Mouse (Mus musculus) midbrain, postnatal 0 days (tissue): ENCODE measurements around the gene Itpr2. TPM values are rescaled to one million over a fixed set of nuclear protein-coding genes. Genes with fewer than 3 reads are reported as not detected.

ENCODE experiments used
- ATAC-seq: fragments of 200-750 bp; cut with Nextera tagmentation; 2 replicates; pipeline ENCODE4 v1.8.0; 2017; ENCODE audit warnings: moderate number of reproducible peaks, mild to moderate bottlenecking, moderate TSS enrichment, moderate library complexity; ENCODE audit not compliant: low FRiP score
- DNase-seq: peaks from one replicate; pipeline ENCODE4 v3.0.0-alpha.2; 2015; ENCODE audit warnings: low spot score
- H3K27ac ChIP-seq: fragments of 300-500 bp; sonication (generic); 2 replicates; pipeline ENCODE4 v1.5.1; 2014; ENCODE audit warnings: low read depth, mild to moderate bottlenecking, low read length, mixed read lengths
- H3K27me3 ChIP-seq: fragments of 300-500 bp; sonication (generic); 2 replicates; pipeline ENCODE4 v1.6.1; 2014; ENCODE audit warnings: low read length, control low read depth, mixed read lengths; ENCODE audit not compliant: insufficient read depth
- H3K36me3 ChIP-seq: fragments of 300-500 bp; sonication (generic); 2 replicates; pipeline ENCODE4 v1.6.1; 2014; ENCODE audit warnings: low read length, control low read depth, mixed read lengths; ENCODE audit not compliant: insufficient read depth
- H3K4me1 ChIP-seq: fragments of 300-500 bp; sonication (generic); 2 replicates; pipeline ENCODE4 v1.6.1; 2014; ENCODE audit warnings: mild to moderate bottlenecking, control low read depth, antibody characterized with exemption, low read length, mixed read lengths; ENCODE audit not compliant: insufficient read depth
- H3K4me2 ChIP-seq: fragments of 300-500 bp; sonication (generic); 2 replicates; pipeline ENCODE4 v1.6.1; 2014; ENCODE audit warnings: low read depth, mild to moderate bottlenecking, low read length, mixed read lengths; ENCODE audit not compliant: poor library complexity, severe bottlenecking
- H3K4me3 ChIP-seq: fragments of 300-500 bp; sonication (generic); 2 replicates; pipeline ENCODE4 v1.5.1; 2014; ENCODE audit warnings: low read depth, mild to moderate bottlenecking, low read length, moderate library complexity
- H3K9ac ChIP-seq: fragments of 300-500 bp; sonication (generic); replicated peaks from 2 replicates; pipeline ENCODE4 v1.6.1; 2014; ENCODE audit warnings: mild to moderate bottlenecking, low read length, moderate library complexity, mixed read lengths; ENCODE audit not compliant: poor library complexity, severe bottlenecking
- H3K9me3 ChIP-seq: fragments of 300-500 bp; sonication (generic); 2 replicates; pipeline ENCODE4 v1.6.1; 2016; ENCODE audit warnings: low read length, control low read depth
- CTCF ChIP-seq: IDR thresholded peaks from 2 replicates; pipeline ENCODE4 v1.5.1; 2016; ENCODE audit warnings: antibody characterized with exemption, mild to moderate bottlenecking
- WGBS: fragments of 180-500 bp; shearing (Covaris S2); extraction: QIAGEN DNeasy Blood & Tissue Kit; methylation state at CpG from one replicate; pipeline ENCODE4 v1.1.7; 2014; 5-methylcytosine and 5-hydroxymethylcytosine counted together
- polyA plus RNA-seq: library from polyadenylated mRNA; unstranded; fragments of >200 nt; fragmentation: Nextera tagmentation; extraction: Ambion mirVana; gene quantifications from 2 replicates; pipeline ENCODE4 v1.2.1, GENCODE M21; 2015
- total RNA-seq: library from RNA; depleted of rRNA; stranded (reverse); fragments of >200 nt; gene quantifications from 2 replicates; pipeline ENCODE4 v1.2.3, GENCODE M21; 2014

Gene Itpr2
- total and polyA plus RNA-seq, 2 experiments from 2014 or later, result 9.1 to 15.9 TPM

GRCm38 (mm10) chr6:146501316-146501865, 632 bp downstream of the Itpr2 start:
- Histone ChIP-seq H3K4me1 (peaks cover 6% of the 10 kb centered on the region; the same call in 1 of the 2 replicates), H3K4me2 (peak overlapping the region; percentile 98), H3K4me3 (peak overlapping the region; percentile 56), H3K9me3 (no peaks in the 10 kb centered on the region), H3K27me3 (peaks cover 13% of the 10 kb centered on the region; the same call in 1 of the 2 replicates), H3K27ac (peak overlapping the region; percentile 57), H3K36me3 (no peaks in the 10 kb centered on the region), H3K9ac (peak overlapping the region; percentile 44)
- no peak for TF ChIP-seq CTCF
- 1% methylated on average over 29 of the region's 30 CpGs for WGBS
- DNase-seq (peak; percentile 17), ATAC-seq (peak; percentile 53)

- H3K27me3 ChIP-seq, result peaks cover 13% of the 10 kb centered on the region; the same call in 1 of the 2 replicates
- H3K4me2 ChIP-seq, result peak overlapping the region; percentile 98
- H3K9me3 ChIP-seq, result no peaks in the 10 kb centered on the region
- H3K4me3 ChIP-seq, result peak overlapping the region; percentile 56; the same call in 1 of the 2 replicates
- no peaks in the 10 kb centered on the region for H3K36me3 ChIP-seq
- no peak for TF ChIP-seq CTCF
- ATAC-seq, result no peak
- H3K4me1 ChIP-seq, result peaks cover 6% of the 10 kb centered on the region; the same call in 1 of the 2 replicates
- H3K27ac ChIP-seq, result no peak overlapping the region
- WGBS, result 75% methylated on average over 5 of the region's 5 CpGs
- DNase-seq, result no peak
- no peak overlapping the region for H3K9ac ChIP-seq
Observed at GRCm38 (mm10) chr6:146500771-146501170, 1.3 kb downstream of the Itpr2 start.

- no peak for TF ChIP-seq CTCF
- DNase-seq (no peak), ATAC-seq (no peak)
Observed at GRCm38 (mm10) chr6:146500206-146500605, 1.8 kb downstream of the Itpr2 start.

GRCm38 (mm10) chr6:146499566-146499965, 2.5 kb downstream of the Itpr2 start:
- ATAC-seq (no peak), DNase-seq (no peak)
- TF ChIP-seq CTCF, result no peak

More at GRCm38 (mm10) chr6:146500206-146500605, 1.8 kb downstream of the Itpr2 start:
- Histone ChIP-seq H3K9ac (no peak overlapping the region), H3K4me2 (0 out of 2 replicates have a peak overlapping the region, but pooled peaks have one; percentile 28), H3K27me3 (peaks cover 13% of the 10 kb centered on the region; the same call in 1 of the 2 replicates), H3K9me3 (no peaks in the 10 kb centered on the region), H3K27ac (no peak overlapping the region), H3K4me1 (peaks cover 6% of the 10 kb centered on the region; the same call in 1 of the 2 replicates), H3K36me3 (no peaks in the 10 kb centered on the region), H3K4me3 (no peak overlapping the region)
- 83% methylated on average over 6 of the region's 6 CpGs for WGBS

GRCm38 (mm10) chr6:146498416-146498815, 3.6 kb downstream of the Itpr2 start:
- H3K4me3 ChIP-seq, result no peak overlapping the region
- DNase-seq (no peak), ATAC-seq (no peak)
- peaks cover 6% of the 10 kb centered on the region; the same call in 1 of the 2 replicates for H3K27me3 ChIP-seq
- H3K36me3 ChIP-seq, result no peaks in the 10 kb centered on the region
- WGBS, result 85% methylated on average over 3 of the region's 3 CpGs
- H3K27ac ChIP-seq, result no peak overlapping the region
- no peak for TF ChIP-seq CTCF
- H3K9me3 ChIP-seq, result no peaks in the 10 kb centered on the region
- no peak overlapping the region for H3K4me2 ChIP-seq
- H3K9ac ChIP-seq, result no peak overlapping the region
- H3K4me1 ChIP-seq, result peaks cover 6% of the 10 kb centered on the region; the same call in 1 of the 2 replicates

More at GRCm38 (mm10) chr6:146499566-146499965, 2.5 kb downstream of the Itpr2 start:
- Histone ChIP-seq H3K4me3 (no peak overlapping the region), H3K9ac (no peak overlapping the region), H3K9me3 (no peaks in the 10 kb centered on the region), H3K27me3 (peaks cover 13% of the 10 kb centered on the region; the same call in 1 of the 2 replicates), H3K36me3 (no peaks in the 10 kb centered on the region), H3K4me1 (peaks cover 6% of the 10 kb centered on the region; the same call in 1 of the 2 replicates), H3K4me2 (no peak overlapping the region), H3K27ac (no peak overlapping the region)
- 83% methylated on average over 4 of the region's 4 CpGs for WGBS

GRCm38 (mm10) chr6:146497866-146498265, 4.2 kb downstream of the Itpr2 start:
- peaks cover under 1% of the 10 kb centered on the region; the same call in 1 of the 2 replicates for H3K27me3 ChIP-seq
- no peak for ATAC-seq
- H3K4me1 ChIP-seq, result peaks cover 2% of the 10 kb centered on the region; the same call in 1 of the 2 replicates
- no peak overlapping the region for H3K4me3 ChIP-seq
- no peaks in the 10 kb centered on the region for H3K36me3 ChIP-seq
- no peak overlapping the region for H3K27ac ChIP-seq
- DNase-seq, result no peak
- WGBS, result 86% methylated on average over 4 of the region's 4 CpGs
- no peak overlapping the region for H3K4me2 ChIP-seq
- no peaks in the 10 kb centered on the region for H3K9me3 ChIP-seq
- TF ChIP-seq CTCF, result no peak
- H3K9ac ChIP-seq, result no peak overlapping the region
